ENCODE assay signal across 19 mouse cellular contexts in the genomic region with DNA sequence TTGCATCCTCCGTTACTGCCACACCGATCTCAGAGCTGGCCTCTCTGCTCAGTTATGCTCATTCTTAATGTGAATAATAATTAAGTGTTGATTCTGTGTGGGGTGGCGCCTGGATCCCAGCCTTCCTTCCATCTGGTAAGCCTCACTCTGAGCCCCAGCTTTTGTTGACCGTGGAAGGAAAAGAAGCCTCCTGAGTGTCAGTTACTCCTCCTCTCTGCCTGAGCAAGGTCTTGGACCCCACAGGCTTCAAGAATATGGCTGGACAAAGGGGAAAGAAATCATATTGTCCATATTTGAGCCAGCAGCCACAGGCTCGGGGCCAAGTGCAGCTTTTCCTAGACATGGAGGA.
A peak's percentile ranks its signal among the peaks of the same experiment; 100 is the strongest.
DNase-seq lines count a peak whose midpoint lies in the region; ATAC-seq lines count a peak whose summit lies in the region.
"Had no signal": no experiment of that assay in that cellular context is flagged by ENCODE, and none has a peak within 500 bp of the region (broad histone marks: within the 10 kb centered on the region; RNA-seq: fewer than 3 reads in every experiment).

No protein-coding gene starts in this region.

- peak overlapping the region; percentile 31 for H3K27ac ChIP-seq in forebrain, embryonic 13.5 days
- no peak overlapping the region for H3K27ac ChIP-seq in forebrain, embryonic 11.5 days (ENCODE audit: low read depth, low read length)
- peak overlapping the region; percentile 66 for H3K27ac ChIP-seq in forebrain, embryonic 15.5 days (replicated peaks)
- H3K27ac ChIP-seq: limb, embryonic 15.5 days had no signal

- intact Hi-C loops in left cerebral cortex, postnatal 14 days (cut with DNase I): loop anchor here (10.0 kb wide), 1 partner anchor 140 kb away; no protein-coding TSS in a partner anchor

- WGBS in forebrain, embryonic 13.5 days: 69% methylated on average over 5 of the region's 5 CpGs
- WGBS in forebrain, embryonic 11.5 days: 86% methylated on average over 5 of the region's 5 CpGs
- 42% methylated on average over 5 of the region's 5 CpGs for WGBS in forebrain, embryonic 15.5 days

- peaks cover 22% of the 10 kb centered on the region for H3K4me1 ChIP-seq in forebrain, embryonic 13.5 days
- peaks cover 6% of the 10 kb centered on the region for H3K4me1 ChIP-seq in forebrain, embryonic 11.5 days (replicated peaks; ENCODE audit: control insufficient read depth, insufficient read depth, low read length)
- H3K4me1 ChIP-seq in forebrain, embryonic 15.5 days: peaks cover 24% of the 10 kb centered on the region

- H3K27me3 ChIP-seq in forebrain, embryonic 13.5 days: no peaks in the 10 kb centered on the region
- H3K27me3 ChIP-seq in forebrain, embryonic 11.5 days (ENCODE audit: control insufficient read depth, insufficient read depth, low read length): no peaks in the 10 kb centered on the region
- H3K27me3 ChIP-seq in forebrain, embryonic 15.5 days: no peaks in the 10 kb centered on the region
- H3K27me3 ChIP-seq: limb, embryonic 15.5 days; midbrain, embryonic 15.5 days; Patski had no signal

- ATAC-seq in forebrain, embryonic 13.5 days: peak; percentile 50
- ATAC-seq in forebrain, embryonic 11.5 days (replicated peaks; ENCODE audit: low FRiP score): no peak
- ATAC-seq in forebrain, embryonic 15.5 days (replicated peaks): peak; percentile 44
- ATAC-seq: liver, postnatal 0 days; Patski had no signal

- H3K4me2 ChIP-seq in forebrain, embryonic 13.5 days: no peak overlapping the region
- H3K4me2 ChIP-seq in forebrain, embryonic 11.5 days (ENCODE audit: low read depth, low read length, severe bottlenecking): no peak overlapping the region
- no peak overlapping the region for H3K4me2 ChIP-seq in forebrain, embryonic 15.5 days (replicated peaks)
- H3K4me2 ChIP-seq: heart, embryonic 11.5 days; limb, embryonic 15.5 days; midbrain, embryonic 15.5 days had no signal

- H3K4me3 ChIP-seq in forebrain, embryonic 13.5 days: no peak overlapping the region
- H3K4me3 ChIP-seq in forebrain, embryonic 11.5 days (ENCODE audit: low read depth, low read length): no peak overlapping the region
- no peak overlapping the region for H3K4me3 ChIP-seq in forebrain, embryonic 15.5 days
- H3K4me3 ChIP-seq: limb, embryonic 15.5 days; midbrain, embryonic 15.5 days had no signal

- H3K9ac ChIP-seq in forebrain, embryonic 13.5 days: no peak overlapping the region
- no peak overlapping the region for H3K9ac ChIP-seq in forebrain, embryonic 11.5 days (ENCODE audit: low read length)
- no peak overlapping the region for H3K9ac ChIP-seq in forebrain, embryonic 15.5 days (replicated peaks)
- H3K9ac ChIP-seq: limb, embryonic 15.5 days; liver, postnatal 0 days; midbrain, embryonic 15.5 days had no signal

- no peaks in the 10 kb centered on the region for H3K36me3 ChIP-seq in forebrain, embryonic 13.5 days (ENCODE audit: poor library complexity, severe bottlenecking)
- H3K36me3 ChIP-seq in forebrain, embryonic 11.5 days (ENCODE audit: control insufficient read depth, insufficient read depth, low read length): no peaks in the 10 kb centered on the region
- H3K36me3 ChIP-seq in forebrain, embryonic 15.5 days: no peaks in the 10 kb centered on the region
- H3K36me3 ChIP-seq: limb, embryonic 15.5 days; midbrain, embryonic 15.5 days had no signal

- no peak for DNase-seq in forebrain, embryonic 11.5 days (ENCODE audit: low spot score)
- peak; percentile 30 to 37 for DNase-seq in layer of hippocampus, postnatal 36 days
- DNase-seq in layer of hippocampus, adult 9-11 months: no peak
- peak; percentile 12 for DNase-seq in lung, postnatal 25 days (ENCODE audit: low spot score)
- no peak for DNase-seq in left cerebral cortex, postnatal 14 days (ENCODE audit: low spot score in 2 of 2)
- DNase-seq: B cell, adult 2 months; cerebellum, adult 18-20 months; gastrocnemius, postnatal 36 days; heart, postnatal 36 days; kidney, adult 11 months; liver, postnatal 0 days; right cerebral cortex, adult 18-20 months; thymus, postnatal 4 days had no signal

- no peaks in the 10 kb centered on the region for H3K9me3 ChIP-seq in forebrain, embryonic 13.5 days (replicated peaks)
- H3K9me3 ChIP-seq in forebrain, embryonic 11.5 days (ENCODE audit: control insufficient read depth, low read length): no peaks in the 10 kb centered on the region
- H3K9me3 ChIP-seq in forebrain, embryonic 15.5 days: no peaks in the 10 kb centered on the region
- H3K9me3 ChIP-seq: limb, embryonic 15.5 days; midbrain, embryonic 15.5 days had no signal

Comparison
In these comparisons a context has a peak if more than half of its experiments do, and no peak if none do; other contexts are left out.
1. DNase-seq: peak in layer of hippocampus, postnatal 36 days (2 of 2) and lung, postnatal 25 days (single experiment); none in forebrain, embryonic 11.5 days (single experiment), layer of hippocampus, adult 9-11 months (single experiment) and left cerebral cortex, postnatal 14 days (0 of 2).